Mouse (Mus musculus) left cerebral cortex, adult 2 months (tissue): ENCODE measurements around the gene Tm9sf1. TPM values are rescaled to one million over a fixed set of nuclear protein-coding genes. Genes with fewer than 3 reads are reported as not detected.

ENCODE experiments used
- DNase-seq, 2 experiments: peaks; one replicate each; pipeline ENCODE4 v3.0.0; 2021 to 2022; ENCODE audit warnings: low spot score in 2 of 2, mixed read lengths in 1 of 2; ENCODE audit errors: extremely low spot score in 1 of 2
- H3K27ac ChIP-seq: fragments of 200-600 bp; 2 replicates; pipeline ENCODE4 v1.8.1; 2022
- H3K4me3 ChIP-seq: fragments of 200-600 bp; 2 replicates; pipeline ENCODE4 v1.8.1; 2022
- CTCF ChIP-seq: fragments of 200-600 bp; IDR thresholded peaks from 2 replicates; pipeline ENCODE4 v1.8.1; 2022; ENCODE audit warnings: antibody characterized with exemption, mild to moderate bottlenecking, moderate library complexity
- intact Hi-C: fragments of 180-260 bp; cut with DNase I; formaldehyde crosslinking; loops from one replicate; pipeline ENCODE4 v1.15.1; 2025
- total RNA-seq, 2 experiments: library from RNA; stranded (reverse); gene quantifications; 2 replicates each; pipeline ENCODE4 v1.2.3; 2021

Tm9sf1 gene
- total RNA-seq, 2 experiments from 2014 or later = 37.8 to 41.0 TPM

- no peak for DNase-seq
- Histone ChIP-seq H3K4me3 (no peak overlapping the region), H3K27ac (no peak overlapping the region)
- no peak for TF ChIP-seq CTCF
- intact Hi-C loops = no loop called here
These were observed 14.4 kb upstream of the Tm9sf1 start for GRCm38 (mm10) chr14:55658011-55658410.

- no peak overlapping the region for H3K4me3 ChIP-seq
- TF ChIP-seq CTCF = no peak
- intact Hi-C loops = no loop called here
- no peak overlapping the region for H3K27ac ChIP-seq
- no peak for DNase-seq
These were observed 13.3 kb upstream of the Tm9sf1 start for GRCm38 (mm10) chr14:55656935-55657334.

- Histone ChIP-seq H3K27ac (no peak overlapping the region), H3K4me3 (no peak overlapping the region)
- TF ChIP-seq CTCF = no peak
- intact Hi-C loops = no loop called here
- no peak for DNase-seq
These were observed 7.9 kb upstream of the Tm9sf1 start for GRCm38 (mm10) chr14:55651528-55651927.

- Histone ChIP-seq H3K4me3 (no peak within 1 kb of the TSS), H3K27ac (no peak within 1 kb of the TSS)
- TF ChIP-seq CTCF = no peak
- intact Hi-C loops = no loop called here
- no peak for DNase-seq
These were observed 6.3 kb upstream of the Tm9sf1 start, which contains the start of gene Tssk4 for GRCm38 (mm10) chr14:55649884-55650283. Tssk4 (plus strand) TSS chr14:55650184.

- H3K27ac ChIP-seq = no peak overlapping the region
- DNase-seq = no peak
- peak overlapping the region; percentile 91 for H3K4me3 ChIP-seq
- no peak for TF ChIP-seq CTCF
- intact Hi-C loops = no loop called here
These were observed 769 bp upstream of the Tm9sf1 start for GRCm38 (mm10) chr14:55644261-55644888.

GRCm38 (mm10) chr14:55642679-55643059, 937 bp downstream of the Tm9sf1 start:
- no peak for DNase-seq
- intact Hi-C loops = no loop called here
- no peak for TF ChIP-seq CTCF
- Histone ChIP-seq H3K27ac (peak overlapping the region; percentile 99), H3K4me3 (peak overlapping the region; percentile 91)

- H3K27ac ChIP-seq = no peak overlapping the region
- no peak overlapping the region for H3K4me3 ChIP-seq
- TF ChIP-seq CTCF = no peak
- intact Hi-C loops = no loop called here
- DNase-seq = no peak
These were observed 2.3 kb downstream of the Tm9sf1 start for GRCm38 (mm10) chr14:55641291-55641690.

- intact Hi-C loops = no loop called here
- no peak overlapping the region for H3K27ac ChIP-seq
- TF ChIP-seq CTCF = no peak
- no peak for DNase-seq
- H3K4me3 ChIP-seq = no peak overlapping the region
These were observed 2.8 kb downstream of the Tm9sf1 start for GRCm38 (mm10) chr14:55640816-55641215.

GRCm38 (mm10) chr14:55637795-55638194, 5.8 kb downstream of the Tm9sf1 start, which contains the start of gene Gm49378:
Gm49378 (minus strand) TSS chr14:55637895.
- Histone ChIP-seq H3K27ac (no peak within 1 kb of the TSS), H3K4me3 (no peak within 1 kb of the TSS)
- TF ChIP-seq CTCF = no peak
- intact Hi-C loops = no loop called here
- DNase-seq = no peak

- H3K4me3 ChIP-seq = peak within 1 kb of the TSS; percentile 94
- intact Hi-C loops = no loop called here
- no peak for TF ChIP-seq CTCF
- peak; percentile 86 to 88 for DNase-seq
- peak within 1 kb of the TSS; percentile 85 for H3K27ac ChIP-seq
These were observed 8.0 kb downstream of the Tm9sf1 start, which contains the start of gene Ipo4 for GRCm38 (mm10) chr14:55635523-55636007. Ipo4 (minus strand) TSS chr14:55635957.

GRCm38 (mm10) chr14:55634874-55635522, 8.6 kb downstream of the Tm9sf1 start:
- intact Hi-C loops = no loop called here
- DNase-seq = peak in 1 of 2 experiments; percentile 34
- peak overlapping the region; percentile 85 for H3K27ac ChIP-seq

GRCm38 (mm10) chr14:55629312-55629711, 14.3 kb downstream of the Tm9sf1 start:
- Histone ChIP-seq H3K4me3 (no peak overlapping the region), H3K27ac (no peak overlapping the region)
- peak in 1 of 2 experiments; percentile 33 for DNase-seq
- peak; percentile 79 for TF ChIP-seq CTCF
- intact Hi-C loops = no loop called here

More at GRCm38 (mm10) chr14:55634874-55635522, 8.6 kb downstream of the Tm9sf1 start:
- TF ChIP-seq CTCF = no peak
- peak overlapping the region; percentile 94 for H3K4me3 ChIP-seq
